Comparison of ENCODE assay signal across 21 mouse cellular contexts in the genomic region with DNA sequence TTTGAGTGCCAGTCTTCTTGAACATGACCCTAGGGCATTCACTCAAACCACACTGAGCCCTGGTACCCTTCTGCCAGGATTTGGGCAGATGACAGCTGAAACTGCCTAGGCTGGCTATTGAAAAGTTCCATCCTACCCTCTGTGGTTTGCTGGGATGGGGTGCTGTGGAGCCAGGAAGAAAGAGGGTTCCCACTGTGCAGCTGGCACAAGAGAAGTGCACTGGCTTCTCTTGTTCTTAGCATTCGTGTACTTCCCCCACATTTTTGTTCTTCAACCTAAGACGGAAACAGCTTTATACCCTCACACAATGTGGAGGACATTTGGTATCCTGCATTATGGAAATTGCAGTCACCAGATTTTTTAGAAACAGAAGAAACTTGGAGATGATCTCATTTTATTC.
"Had no signal": no experiment of that assay in that cellular context is flagged by ENCODE, and none has a peak within 500 bp of the region (broad histone marks: within the 10 kb centered on the region; RNA-seq: fewer than 3 reads in every experiment).

No protein-coding gene starts in this region.

- H3K4me2 ChIP-seq: kidney, embryonic 15.5 days; limb, embryonic 12.5 days; limb, embryonic 15.5 days; liver, embryonic 11.5 days; lung, embryonic 14.5 days; midbrain, embryonic 12.5 days; midbrain, embryonic 15.5 days; neural tube, embryonic 13.5 days had no signal

- H3K36me3 ChIP-seq: kidney, embryonic 15.5 days; limb, embryonic 12.5 days; limb, embryonic 15.5 days; midbrain, embryonic 12.5 days; midbrain, embryonic 15.5 days; neural tube, embryonic 13.5 days had no signal

- ATAC-seq: liver, postnatal 0 days; lung, postnatal 0 days; midbrain, embryonic 15.5 days had no signal

- H3K9ac ChIP-seq: kidney, embryonic 15.5 days; limb, embryonic 12.5 days; limb, embryonic 15.5 days; liver, embryonic 14.5 days; liver, postnatal 0 days; lung, embryonic 14.5 days; midbrain, embryonic 12.5 days; midbrain, embryonic 15.5 days; neural tube, embryonic 13.5 days had no signal

- H3K9me3 ChIP-seq: kidney, embryonic 15.5 days; limb, embryonic 12.5 days; limb, embryonic 15.5 days; midbrain, embryonic 12.5 days; midbrain, embryonic 15.5 days; neural tube, embryonic 13.5 days had no signal

- DNase-seq: kidney, adult 8-10 months; kidney, postnatal 10 days; kidney, postnatal 36 days; left cerebral cortex, postnatal 4 days; liver, postnatal 0 days; lung, embryonic 14.5 days; right cerebral cortex, postnatal 14 days; right cerebral cortex, postnatal 4 days; thymus, adult 2 months; thymus, postnatal 14 days; thymus, postnatal 4 days had no signal

- H3K27ac ChIP-seq: kidney, embryonic 15.5 days; limb, embryonic 12.5 days; limb, embryonic 15.5 days; liver, embryonic 14.5 days; macrophage; midbrain, embryonic 12.5 days; midbrain, embryonic 15.5 days; neural tube, embryonic 13.5 days had no signal

- H3K4me3 ChIP-seq: kidney, embryonic 15.5 days; limb, embryonic 12.5 days; limb, embryonic 15.5 days; midbrain, embryonic 12.5 days; midbrain, embryonic 15.5 days; neural tube, embryonic 13.5 days had no signal
